Mouse (Mus musculus) hindbrain, embryonic 16.5 days (tissue): ENCODE data around the gene Gm3448. TPM values are rescaled to one million over a fixed set of nuclear protein-coding genes. Genes with fewer than 3 reads are reported as not detected.
"Not testable (repeated sequence)": the region's sequence is repeated elsewhere in the genome, so short reads cannot be mapped to it uniquely, and the experiment has no call there.

ENCODE experiments used
- ATAC-seq: fragments of 200-750 bp; cut with Nextera tagmentation; 2 replicates; pipeline ENCODE4 v1.8.0; 2017; ENCODE audit warnings: moderate TSS enrichment, moderate library complexity
- H3K27ac ChIP-seq: fragments of 300-500 bp; sonication (generic); 2 replicates; pipeline ENCODE4 v1.5.1; 2014; ENCODE audit warnings: low read depth, mild to moderate bottlenecking, control low read depth, low read length, moderate library complexity
- H3K27me3 ChIP-seq: fragments of 300-500 bp; sonication (generic); replicated peaks from 2 replicates; pipeline ENCODE4 v1.6.1; 2014; ENCODE audit warnings: low read length; ENCODE audit not compliant: control insufficient read depth, insufficient read depth
- H3K36me3 ChIP-seq: fragments of 300-500 bp; sonication (generic); 2 replicates; pipeline ENCODE4 v1.6.1; 2014; ENCODE audit warnings: mild to moderate bottlenecking, low read length, moderate library complexity, mixed read lengths; ENCODE audit not compliant: control insufficient read depth, insufficient read depth
- H3K4me1 ChIP-seq: fragments of 300-500 bp; sonication (generic); 2 replicates; pipeline ENCODE4 v1.6.1; 2014; ENCODE audit warnings: low read depth, low read length; ENCODE audit not compliant: control insufficient read depth, insufficient read depth
- H3K4me2 ChIP-seq: fragments of 300-500 bp; sonication (generic); 2 replicates; pipeline ENCODE4 v1.6.1; 2014; ENCODE audit warnings: mild to moderate bottlenecking, low read length, control low read depth, moderate library complexity
- H3K4me3 ChIP-seq: fragments of 300-500 bp; sonication (generic); 2 replicates; pipeline ENCODE4 v1.5.1; 2014; ENCODE audit warnings: mild to moderate bottlenecking, low read length, control low read depth, moderate library complexity
- H3K9ac ChIP-seq: fragments of 300-500 bp; sonication (generic); 2 replicates; pipeline ENCODE4 v1.6.1; 2014; ENCODE audit warnings: low read depth, mild to moderate bottlenecking, control low read depth, low read length, moderate library complexity
- H3K9me3 ChIP-seq: fragments of 300-500 bp; sonication (generic); 2 replicates; pipeline ENCODE4 v1.6.1; 2014; ENCODE audit warnings: mild to moderate bottlenecking, low read length, moderate library complexity; ENCODE audit not compliant: control insufficient read depth
- WGBS: fragments of 180-500 bp; shearing (Covaris S2); extraction: QIAGEN DNeasy Blood & Tissue Kit; methylation state at CpG from one replicate; pipeline ENCODE4 v1.1.7; 2014; 5-methylcytosine and 5-hydroxymethylcytosine counted together
- polyA plus RNA-seq: library from polyadenylated mRNA; unstranded; fragments of >200 nt; fragmentation: Nextera tagmentation; extraction: Ambion mirVana; gene quantifications from 2 replicates; pipeline ENCODE4 v1.2.1, GENCODE M21; 2015

The Gm3448 gene
- polyA plus RNA-seq, 1 experiment from 2014 or later, result 3.7 TPM

DNA sequence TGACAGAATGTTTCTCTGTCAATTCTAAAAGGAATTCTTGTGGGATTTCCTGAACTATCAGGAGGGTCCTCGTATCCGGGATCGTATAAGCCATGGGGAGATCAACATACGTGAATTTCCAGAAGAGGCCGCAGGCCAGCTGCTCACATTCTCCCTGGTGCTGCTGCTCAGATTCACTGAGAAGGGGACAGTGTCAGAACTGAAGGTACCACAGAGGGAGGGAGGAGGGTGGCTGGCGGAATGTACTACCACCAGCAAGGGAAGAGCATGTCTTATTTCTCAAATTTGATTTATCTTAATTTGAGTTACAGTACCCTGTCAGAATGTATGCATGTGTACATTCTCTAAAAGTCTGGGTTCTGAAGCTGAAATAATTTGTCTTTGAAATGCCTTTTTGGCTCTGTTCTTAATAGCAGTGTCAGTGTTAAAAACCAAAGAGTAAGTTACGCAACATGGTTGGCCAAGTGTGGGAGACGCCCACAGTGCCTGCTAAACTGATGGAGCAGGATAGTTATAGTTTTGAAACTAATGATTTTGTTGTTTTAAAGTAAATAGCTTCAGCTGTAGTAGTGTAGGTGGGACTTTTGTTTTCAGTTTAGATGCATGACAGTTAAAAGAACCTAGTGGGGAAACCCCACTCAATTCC lies 12.0 kb upstream of the Gm3448 start:
- 91% methylated on average over 5 of the region's 8 CpGs for WGBS
- H3K9me3 ChIP-seq, result not testable (repeated sequence)

GRCm38 (mm10) chr17:15052766-15053165 lies 11.4 kb upstream of the Gm3448 start:
- peak; percentile 25; the same call in 1 of the 2 replicates for ATAC-seq
- 75% methylated on average over 1 of the region's 1 CpGs for WGBS
- H3K36me3 ChIP-seq, H3K9me3 ChIP-seq, H3K27me3 ChIP-seq, H3K27ac ChIP-seq, H3K4me3 ChIP-seq, H3K4me2 ChIP-seq, H3K4me1 ChIP-seq, H3K9ac ChIP-seq: not testable (repeated sequence)

More for the DNA sequence above, 12.0 kb upstream of the Gm3448 start:
- H3K27ac ChIP-seq, H3K4me3 ChIP-seq, H3K27me3 ChIP-seq, H3K9ac ChIP-seq, ATAC-seq, H3K4me1 ChIP-seq, H3K36me3 ChIP-seq, H3K4me2 ChIP-seq: not testable (repeated sequence)

- not testable (repeated sequence) for H3K36me3 ChIP-seq, H3K27ac ChIP-seq, H3K27me3 ChIP-seq, H3K4me1 ChIP-seq, H3K9ac ChIP-seq, H3K4me2 ChIP-seq, ATAC-seq, H3K4me3 ChIP-seq, H3K9me3 ChIP-seq
- no CpG with 5 or more reads among the region's 1 CpGs for WGBS
These were observed 9.0 kb upstream of the Gm3448 start for GRCm38 (mm10) chr17:15050338-15050737.

- not testable (repeated sequence) for H3K27ac ChIP-seq, H3K27me3 ChIP-seq, H3K4me1 ChIP-seq, H3K4me2 ChIP-seq, H3K36me3 ChIP-seq, H3K4me3 ChIP-seq, H3K9me3 ChIP-seq, ATAC-seq, H3K9ac ChIP-seq
- WGBS, result no CpG with 5 or more reads among the region's 3 CpGs
These were observed 882 bp downstream of the Gm3448 start for GRCm38 (mm10) chr17:15040455-15040854.

- not testable (repeated sequence) for H3K9me3 ChIP-seq, H3K4me1 ChIP-seq, H3K27ac ChIP-seq, H3K36me3 ChIP-seq, H3K4me3 ChIP-seq, ATAC-seq, H3K9ac ChIP-seq, H3K4me2 ChIP-seq, H3K27me3 ChIP-seq
- WGBS, result no CpG with 5 or more reads among the region's 4 CpGs
These were observed 9.9 kb downstream of the Gm3448 start for GRCm38 (mm10) chr17:15031414-15031813.

DNA sequence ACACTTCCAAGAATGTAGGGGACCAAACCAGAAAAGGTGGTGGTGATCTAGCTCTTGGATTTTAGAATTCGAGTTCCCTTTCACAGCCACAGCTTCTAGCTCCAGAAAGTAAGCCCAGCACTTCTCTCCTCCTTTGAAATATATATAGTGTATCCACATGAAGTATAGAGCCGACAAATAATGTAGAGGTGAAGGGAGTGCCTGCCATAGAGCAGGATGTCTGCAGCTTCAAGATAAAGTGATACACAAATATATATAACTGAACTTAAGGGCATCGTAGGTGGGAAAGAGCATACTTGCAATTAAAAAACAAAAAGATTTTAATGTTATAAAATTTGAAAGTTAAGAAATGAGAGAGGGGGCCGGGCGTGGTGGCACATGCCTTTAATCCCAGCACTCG lies 15.8 kb downstream of the Gm3448 start:
- H3K9ac ChIP-seq, H3K4me1 ChIP-seq, H3K36me3 ChIP-seq, ATAC-seq, H3K9me3 ChIP-seq, H3K4me3 ChIP-seq, H3K4me2 ChIP-seq, H3K27ac ChIP-seq, H3K27me3 ChIP-seq: not testable (repeated sequence)
- no CpG with 5 or more reads among the region's 6 CpGs for WGBS

DNA sequence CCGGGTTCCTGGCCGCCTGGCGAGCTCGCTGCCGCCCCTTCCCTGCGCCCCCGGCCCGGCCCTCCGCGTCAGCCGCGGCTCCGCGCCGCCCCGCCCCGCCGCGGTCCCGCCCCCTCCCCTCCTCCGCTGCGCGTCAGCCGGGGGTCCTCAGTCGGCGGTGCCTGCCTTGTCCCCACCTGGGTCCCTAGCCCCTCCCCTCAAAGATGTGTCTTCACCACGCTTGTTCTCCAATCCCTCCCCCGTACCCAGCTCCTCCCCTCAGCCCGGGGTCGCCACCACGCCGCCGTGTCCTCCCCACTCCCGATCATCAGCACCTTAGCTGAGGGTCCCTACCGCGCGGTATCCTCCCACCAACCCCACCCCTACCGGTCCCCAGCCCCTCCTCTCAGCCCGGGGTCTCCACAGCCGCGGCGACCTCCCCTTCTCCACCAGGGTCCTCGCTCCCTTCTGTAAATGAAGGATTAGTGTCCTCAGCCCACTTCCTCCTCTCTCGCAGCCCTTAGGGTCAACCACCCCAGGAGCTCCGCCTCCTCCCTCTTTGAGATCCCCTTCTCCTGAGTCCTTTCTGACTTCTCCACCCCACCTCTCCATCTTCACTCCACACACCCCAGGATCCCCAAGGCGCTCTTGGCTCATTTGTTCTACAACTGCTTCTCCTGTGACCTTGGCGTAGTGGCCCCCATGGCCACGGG lies 16.7 kb downstream of the Gm3448 start:
- H3K4me3 ChIP-seq, H3K4me2 ChIP-seq, H3K36me3 ChIP-seq, H3K27ac ChIP-seq, H3K9me3 ChIP-seq, H3K9ac ChIP-seq, H3K4me1 ChIP-seq, H3K27me3 ChIP-seq: not testable (repeated sequence)
- ATAC-seq, result peak; percentile 93
- WGBS, result no CpG with 5 or more reads among the region's 48 CpGs

DNA sequence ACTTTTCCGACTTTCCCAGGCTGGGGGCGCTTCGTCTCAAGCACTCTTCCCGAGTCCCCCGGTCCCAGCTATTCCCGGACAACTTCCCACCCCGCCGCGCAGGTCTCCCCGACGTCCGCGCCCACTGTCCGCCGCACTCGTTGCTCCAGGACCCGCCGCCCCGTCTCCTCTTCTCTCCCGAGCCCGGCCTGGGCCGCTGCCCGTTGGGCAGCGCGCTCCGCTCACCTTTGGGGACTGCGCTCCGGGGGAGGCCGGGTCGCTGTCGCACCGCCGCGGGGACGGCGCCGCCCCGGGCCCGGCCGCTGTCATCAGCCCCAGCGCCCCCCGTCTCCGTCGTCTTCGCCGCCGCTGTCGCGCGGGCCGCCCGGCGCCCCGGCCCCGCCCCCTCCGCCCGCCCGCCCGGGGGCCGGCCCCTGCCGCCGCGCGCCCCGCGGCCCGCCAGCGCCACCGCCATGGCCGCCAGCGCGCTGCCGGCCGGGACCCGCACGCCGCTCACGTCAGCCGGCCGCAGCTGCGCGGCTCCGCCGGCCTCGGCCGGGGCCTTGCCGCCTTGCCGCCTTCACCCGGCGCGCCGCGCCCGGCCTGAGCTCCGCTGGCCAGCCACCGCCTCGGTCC lies 17.4 kb downstream of the Gm3448 start:
- H3K27ac ChIP-seq, H3K4me2 ChIP-seq, H3K36me3 ChIP-seq, H3K9me3 ChIP-seq, H3K9ac ChIP-seq, H3K27me3 ChIP-seq, H3K4me1 ChIP-seq, H3K4me3 ChIP-seq: not testable (repeated sequence)
- WGBS, result no CpG with 5 or more reads among the region's 97 CpGs
- ATAC-seq, result peak; percentile 80

- H3K4me1 ChIP-seq, H3K4me2 ChIP-seq, H3K9me3 ChIP-seq, ATAC-seq, H3K4me3 ChIP-seq, H3K27me3 ChIP-seq, H3K27ac ChIP-seq, H3K9ac ChIP-seq, H3K36me3 ChIP-seq: not testable (repeated sequence)
- 85% methylated on average over 3 of the region's 3 CpGs for WGBS
These were observed 19.7 kb downstream of the Gm3448 start for GRCm38 (mm10) chr17:15021503-15022220.
